Mouse (Mus musculus): ENCODE data around the gene Bckdha.

DNA sequence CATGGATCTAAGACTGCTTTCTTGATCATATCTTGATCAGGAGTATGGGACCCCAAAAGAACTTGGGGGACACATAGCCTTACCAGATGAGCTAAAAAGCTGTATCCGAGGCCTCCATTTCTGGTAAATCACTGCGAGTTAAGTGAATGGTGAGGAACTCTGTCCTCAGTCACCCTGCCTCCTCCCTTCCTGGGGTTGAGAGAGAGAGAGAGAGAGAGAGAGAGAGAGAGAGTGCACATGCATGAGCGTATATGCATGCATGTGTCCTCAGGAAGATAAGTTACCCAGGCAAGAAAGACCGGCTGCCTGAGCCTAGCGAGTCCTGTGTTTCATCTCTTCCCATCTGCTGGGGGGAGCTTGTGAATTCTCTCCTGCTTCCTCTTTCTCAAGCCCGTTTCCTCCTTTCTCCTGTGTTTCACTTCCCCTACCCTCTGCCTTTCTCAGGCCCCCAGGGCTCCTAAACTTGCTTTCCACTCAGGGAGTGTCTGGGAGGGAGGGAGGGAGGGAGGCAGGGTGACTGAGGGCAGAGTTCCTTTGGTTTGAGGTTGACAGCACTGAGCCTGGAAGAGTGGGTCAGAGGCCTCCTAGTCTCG is 47.9 kb upstream of the Bckdha start:
- TF ChIP-seq CTCF (IDR thresholded peaks at IDR 0.05; ENCODE audit: extremely low read depth, insufficient read depth, low read length) (no peak), POLR2A (IDR thresholded peaks at IDR 0.05; ENCODE audit: extremely low read depth, insufficient read depth, low read length) (no peak)

Measured in cortical plate, adult 2 months (tissue).